Mouse (Mus musculus): ENCODE measurements around the gene Fcnb. TPM values are rescaled to one million over a fixed set of nuclear protein-coding genes. Genes with fewer than 3 reads are reported as not detected.

Gene Fcnb
- total RNA-seq, 2 experiments from 2014 or later: not detected

- intact Hi-C loops (cut with DNase I): no loop called here
- no peak for DNase-seq
Observed at GRCm38 (mm10) chr2:28036788-28037187, 47.9 kb downstream of the Fcnb start.

- no peak for DNase-seq
- intact Hi-C loops (cut with DNase I): no loop called here
Observed at GRCm38 (mm10) chr2:28034011-28034710, 50.5 kb downstream of the Fcnb start.

- no peak for DNase-seq
- intact Hi-C loops (cut with DNase I): no loop called here
Observed at GRCm38 (mm10) chr2:28032469-28032868, 52.2 kb downstream of the Fcnb start.

GRCm38 (mm10) chr2:28031860-28032259 is 52.8 kb downstream of the Fcnb start:
- DNase-seq: no peak

More at GRCm38 (mm10) chr2:28031860-28032259, 52.8 kb downstream of the Fcnb start:
- intact Hi-C loops (cut with DNase I): no loop called here

Other genes starting within 250 kb of the Fcnb start
- 100 to 1,000 TPM; 100 to 109 TPM for gene Col5a1, start 198.5 kb downstream of the Fcnb start, total RNA-seq (2021)
- 1 to 10 TPM; 7.3 to 9.5 TPM for gene Olfm1, start 108.1 kb upstream of the Fcnb start, total RNA-seq (2021)